Mouse (Mus musculus): Measurements from ENCODE around the gene H2-T3.

DNA sequence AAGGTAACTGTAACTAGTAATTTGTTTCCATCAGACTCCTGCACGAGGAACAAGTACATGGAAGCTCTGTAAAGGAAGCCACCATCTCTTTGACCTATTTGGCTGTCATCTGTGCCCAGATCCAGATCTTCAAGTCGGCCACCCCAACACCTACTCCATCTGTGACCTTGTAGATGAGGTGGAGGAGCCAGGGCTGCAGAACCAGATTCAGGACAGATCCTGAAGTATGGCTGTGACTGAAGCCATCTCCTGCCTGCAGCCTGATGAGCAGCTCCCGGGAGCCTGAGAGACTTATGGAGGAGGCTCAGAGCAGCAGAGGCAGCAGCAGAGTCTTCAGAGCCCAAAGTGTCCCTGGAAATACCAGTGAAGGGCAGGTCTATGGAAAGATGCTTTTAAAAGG is 34.4 kb upstream of the H2-T3 start:
- TF ChIP-seq CTCF (IDR thresholded peaks at IDR 0.05) (no peak), EP300 (IDR thresholded peaks at IDR 0.05) (no peak)

Data from lung, postnatal 0 days (tissue).